Mouse (Mus musculus) testis, adult 2 months (tissue): ENCODE results near the gene Zscan26.

Experiments
- CTCF ChIP-seq: fragments of 200-500 bp; IDR thresholded peaks from 2 replicates; pipeline ENCODE4 v1.5.1; 2012; ENCODE audit warnings: low read depth, mild to moderate bottlenecking, inconsistent platforms, low read length, moderate library complexity; ENCODE audit not compliant: control insufficient read depth, insufficient read depth, insufficient replicate concordance
- POLR2A ChIP-seq: fragments of 200-500 bp; IDR thresholded peaks from 2 replicates; pipeline ENCODE4 v1.6.1; 2012; ENCODE audit warnings: low read depth, mild to moderate bottlenecking, inconsistent platforms, low read length, moderate library complexity; ENCODE audit not compliant: control insufficient read depth

- TF ChIP-seq POLR2A: no peak
- TF ChIP-seq CTCF: no peak
These were observed 18.9 kb upstream of the Zscan26 start for GRCm38 (mm10) chr13:21472427-21472826.
